Mouse (Mus musculus) frontal cortex, postnatal 36 days (tissue): Measurements from ENCODE around the gene Lgals1.
"Not testable (repeated sequence)": the region's sequence is repeated elsewhere in the genome, so short reads cannot be mapped to it uniquely, and the experiment has no call there.

Source experiments
- DNase-seq, 2 experiments: peaks; one replicate each; pipeline ENCODE4 v3.0.0; 2022; ENCODE audit warnings: low spot score in 2 of 2

Lgals1 gene

GRCm38 (mm10) chr15:78926021-78926919, at the start of gene Lgals1:
Gene Lgals1, plus strand, starts transcription at chr15:78926725.
- no peak for DNase-seq

GRCm38 (mm10) chr15:78876991-78877809, 49.3 kb upstream of the Lgals1 start, which contains the start of gene Gga1:
Gene Gga1, plus strand, starts transcription at chr15:78877190.
- DNase-seq: peak; percentile 95 to 98

- peak in 1 of 2 experiments; percentile 17 for DNase-seq
Measured at GRCm38 (mm10) chr15:78877810-78878390, 48.6 kb upstream of the Lgals1 start.

GRCm38 (mm10) chr15:78878792-78879516, 47.6 kb upstream of the Lgals1 start:
- DNase-seq: not testable (repeated sequence)

GRCm38 (mm10) chr15:78880432-78880831, 46.1 kb upstream of the Lgals1 start:
- no peak for DNase-seq

- no peak for DNase-seq
Measured at GRCm38 (mm10) chr15:78881828-78882227, 44.7 kb upstream of the Lgals1 start.

- no peak for DNase-seq
Measured at GRCm38 (mm10) chr15:78889401-78889853, 37.1 kb upstream of the Lgals1 start.

GRCm38 (mm10) chr15:78892440-78892839, 34.1 kb upstream of the Lgals1 start:
- DNase-seq: no peak

GRCm38 (mm10) chr15:78894726-78895125, 31.8 kb upstream of the Lgals1 start:
- no peak for DNase-seq

- no peak for DNase-seq
Measured at GRCm38 (mm10) chr15:78895741-78896140, 30.8 kb upstream of the Lgals1 start.

- no peak for DNase-seq
Measured at GRCm38 (mm10) chr15:78896149-78896548, 30.4 kb upstream of the Lgals1 start.

- no peak for DNase-seq
Measured at GRCm38 (mm10) chr15:78897488-78897887, 29.0 kb upstream of the Lgals1 start.

- DNase-seq: no peak
Measured at GRCm38 (mm10) chr15:78898507-78899001, 28.0 kb upstream of the Lgals1 start.

GRCm38 (mm10) chr15:78899409-78899739, 27.2 kb upstream of the Lgals1 start, which contains the start of gene Gm49510:
Gene Gm49510, plus strand, starts transcription at chr15:78899667.
- DNase-seq: no peak

- peak; percentile 50 to 61 for DNase-seq
Measured at GRCm38 (mm10) chr15:78899740-78900584, 26.6 kb upstream of the Lgals1 start, which contains the start of gene Sh3bp1. Gene Sh3bp1, plus strand, starts transcription at chr15:78899768.

GRCm38 (mm10) chr15:78900585-78901421, 25.7 kb upstream of the Lgals1 start:
- no peak for DNase-seq

GRCm38 (mm10) chr15:78901422-78901789, 25.1 kb upstream of the Lgals1 start:
- DNase-seq: no peak

GRCm38 (mm10) chr15:78903243-78903642, 23.3 kb upstream of the Lgals1 start:
- DNase-seq: peak; percentile 81 to 86

- no peak for DNase-seq
Measured at GRCm38 (mm10) chr15:78908399-78908798, 18.1 kb upstream of the Lgals1 start.
